Comparison of ENCODE assay signal across 18 mouse cellular contexts in genomic region chr5:134720058-134720457, GRCm38 (mm10). TPM values are rescaled to one million over a fixed set of nuclear protein-coding genes. Genes with fewer than 3 reads are reported as not detected.
DNase-seq lines count a peak whose midpoint lies in the region; ATAC-seq and TF ChIP-seq lines count a peak whose summit lies in the region.
"Had no signal": no experiment of that assay in that cellular context is flagged by ENCODE, and none has a peak within 500 bp of the region (broad histone marks: within the 10 kb centered on the region; RNA-seq: fewer than 3 reads in every experiment).

No protein-coding gene starts in this region.

- H3K4me3 ChIP-seq in limb, embryonic 13.5 days = no peak overlapping the region
- no peak overlapping the region for H3K4me3 ChIP-seq in limb, embryonic 10.5 days
- no peak overlapping the region for H3K4me3 ChIP-seq in embryonic facial prominence, embryonic 15.5 days (replicated peaks)
- no peak overlapping the region for H3K4me3 ChIP-seq in stomach, postnatal 0 days (ENCODE audit: low read depth, low read length)
- H3K4me3 ChIP-seq: forebrain, embryonic 13.5 days; heart, embryonic 12.5 days; hindbrain, embryonic 12.5 days; intestine, embryonic 15.5 days had no signal

- H3K36me3 ChIP-seq in limb, embryonic 13.5 days = peaks cover 21% of the 10 kb centered on the region
- no peaks in the 10 kb centered on the region for H3K36me3 ChIP-seq in limb, embryonic 10.5 days
- peaks cover 62% of the 10 kb centered on the region for H3K36me3 ChIP-seq in embryonic facial prominence, embryonic 15.5 days
- H3K36me3 ChIP-seq in stomach, postnatal 0 days (ENCODE audit: control insufficient read depth, insufficient read depth, low read length) = peaks cover 5% of the 10 kb centered on the region; the same call in 1 of the 2 replicates
- H3K36me3 ChIP-seq: hindbrain, embryonic 12.5 days; intestine, embryonic 15.5 days had no signal

- no peak for DNase-seq in limb, embryonic 10.5 days (ENCODE audit: low spot score)
- DNase-seq in NIH3T3 (ENCODE audit: low read depth) = peak; percentile 49
- DNase-seq in stomach, postnatal 0 days (ENCODE audit: low spot score) = no peak
- no peak for DNase-seq in yolk sac, embryonic 10.5 days (ENCODE audit: low spot score)
- DNase-seq in adrenal gland, adult 8-10 months = no peak
- DNase-seq: adrenal gland, postnatal 25 days; cerebellum, adult 2 months; cerebellum, postnatal 10 days; forebrain, postnatal 0 days; gastrocnemius, postnatal 14 days; heart, postnatal 36 days had no signal

- H3K4me1 ChIP-seq in limb, embryonic 13.5 days = peaks cover 15% of the 10 kb centered on the region
- H3K4me1 ChIP-seq in limb, embryonic 10.5 days = no peaks in the 10 kb centered on the region
- H3K4me1 ChIP-seq in embryonic facial prominence, embryonic 15.5 days = peaks cover 13% of the 10 kb centered on the region; the same call in 1 of the 2 replicates
- H3K4me1 ChIP-seq in stomach, postnatal 0 days (replicated peaks; ENCODE audit: control insufficient read depth, insufficient read depth) = no peaks in the 10 kb centered on the region
- H3K4me1 ChIP-seq: forebrain, embryonic 13.5 days; hindbrain, embryonic 12.5 days; intestine, embryonic 15.5 days had no signal

- 36% methylated on average over 4 of the region's 4 CpGs for WGBS in limb, embryonic 13.5 days
- WGBS in limb, embryonic 10.5 days = 68% methylated on average over 4 of the region's 4 CpGs
- WGBS in embryonic facial prominence, embryonic 15.5 days = 21% methylated on average over 4 of the region's 4 CpGs
- WGBS in stomach, postnatal 0 days = 34% methylated on average over 4 of the region's 4 CpGs

- H3K9ac ChIP-seq in limb, embryonic 13.5 days = peak overlapping the region; percentile 19; the same call in 1 of the 2 replicates
- H3K9ac ChIP-seq in embryonic facial prominence, embryonic 15.5 days = no peak overlapping the region
- no peak overlapping the region for H3K9ac ChIP-seq in stomach, postnatal 0 days (ENCODE audit: low read length)
- H3K9ac ChIP-seq: forebrain, embryonic 13.5 days; forebrain, postnatal 0 days; heart, embryonic 12.5 days; hindbrain, embryonic 12.5 days; intestine, embryonic 15.5 days had no signal

- TF ChIP-seq CTCF in stomach, postnatal 0 days (IDR thresholded peaks at IDR 0.05; ENCODE audit: low read depth) = no peak

- H3K4me2 ChIP-seq in limb, embryonic 13.5 days (replicated peaks) = no peak overlapping the region
- H3K4me2 ChIP-seq in embryonic facial prominence, embryonic 15.5 days (replicated peaks) = no peak overlapping the region
- no peak overlapping the region for H3K4me2 ChIP-seq in stomach, postnatal 0 days (replicated peaks; ENCODE audit: low read depth)
- H3K4me2 ChIP-seq: forebrain, embryonic 13.5 days; heart, embryonic 12.5 days; hindbrain, embryonic 12.5 days; intestine, embryonic 15.5 days had no signal

- peaks cover 16% of the 10 kb centered on the region for H3K27me3 ChIP-seq in limb, embryonic 13.5 days
- H3K27me3 ChIP-seq in limb, embryonic 10.5 days (ENCODE audit: low read depth, poor library complexity, severe bottlenecking) = no peaks in the 10 kb centered on the region
- no peaks in the 10 kb centered on the region for H3K27me3 ChIP-seq in embryonic facial prominence, embryonic 15.5 days
- H3K27me3 ChIP-seq in stomach, postnatal 0 days (ENCODE audit: control insufficient read depth, insufficient read depth, low read length) = no peaks in the 10 kb centered on the region
- H3K27me3 ChIP-seq: forebrain, embryonic 13.5 days; hindbrain, embryonic 12.5 days; intestine, embryonic 15.5 days had no signal

- H3K9me3 ChIP-seq in limb, embryonic 13.5 days = no peaks in the 10 kb centered on the region
- H3K9me3 ChIP-seq in limb, embryonic 10.5 days (replicated peaks) = no peaks in the 10 kb centered on the region
- H3K9me3 ChIP-seq in embryonic facial prominence, embryonic 15.5 days (replicated peaks) = no peaks in the 10 kb centered on the region
- no peaks in the 10 kb centered on the region for H3K9me3 ChIP-seq in stomach, postnatal 0 days (ENCODE audit: control insufficient read depth, low read length)
- H3K9me3 ChIP-seq: forebrain, embryonic 13.5 days; heart, embryonic 12.5 days; hindbrain, embryonic 12.5 days; intestine, embryonic 15.5 days had no signal

- no peak for TF ChIP-seq EP300 in stomach, postnatal 0 days (optimal IDR thresholded peaks at IDR 0.05)

- ATAC-seq in limb, embryonic 13.5 days (ENCODE audit: low FRiP score, low read depth) = peak; percentile 48; the same call in 1 of the 2 replicates
- peak; percentile 52; the same call in 1 of the 2 replicates for ATAC-seq in embryonic facial prominence, embryonic 15.5 days (ENCODE audit: insufficient number of reproducible peaks, low FRiP score, low TSS enrichment, low read depth)
- peak; percentile 27; the same call in 1 of the 2 replicates for ATAC-seq in stomach, postnatal 0 days (ENCODE audit: low FRiP score, low TSS enrichment)
- ATAC-seq: forebrain, embryonic 13.5 days; forebrain, postnatal 0 days; hindbrain, embryonic 16.5 days; intestine, embryonic 15.5 days had no signal

- H3K27ac ChIP-seq in limb, embryonic 13.5 days = peak overlapping the region; percentile 52; the same call in 1 of the 2 replicates
- H3K27ac ChIP-seq in limb, embryonic 10.5 days = no peak overlapping the region
- peak overlapping the region; percentile 44; the same call in 1 of the 2 replicates for H3K27ac ChIP-seq in embryonic facial prominence, embryonic 15.5 days (replicated peaks)
- no peak overlapping the region for H3K27ac ChIP-seq in stomach, postnatal 0 days (replicated peaks)
- H3K27ac ChIP-seq: forebrain, embryonic 13.5 days; hindbrain, embryonic 12.5 days; intestine, embryonic 15.5 days had no signal

RNA-seq across cellular contexts. Expression of gene Eln, which starts 27.1 kb away (rescaled TPM):
- polyA plus RNA-seq in limb, embryonic 13.5 days (2015; fragmentation: Nextera tagmentation; extraction: Ambion mirVana) = 49.7 and 53.8 TPM in 2 replicates
- polyA plus RNA-seq in limb, embryonic 10.5 days (2016; fragmentation: Nextera tagmentation; extraction: Ambion mirVana) = 1.0 and 4.2 TPM in 2 replicates
- polyA plus RNA-seq in embryonic facial prominence, embryonic 15.5 days (2015; fragmentation: Nextera tagmentation; extraction: Ambion mirVana) = 289 and 312 TPM in 2 replicates
- 254 and 340 TPM in 2 replicates for polyA plus RNA-seq in stomach, postnatal 0 days (2015; fragmentation: Nextera tagmentation; extraction: Ambion mirVana)
- 10 to 100 TPM in 2 of 4 experiments, 1 to 10 TPM in 2; 6.8 to 12.7 (median 9.7) TPM for total RNA-seq in adrenal gland, adult 8-10 months (2022)

RNA-seq across cellular contexts. Expression of gene Limk1, which starts 31.7 kb away (rescaled TPM):
- 8.4 and 9.0 TPM in 2 replicates for polyA plus RNA-seq in limb, embryonic 13.5 days (2015; fragmentation: Nextera tagmentation; extraction: Ambion mirVana)
- polyA plus RNA-seq in limb, embryonic 10.5 days (2016; fragmentation: Nextera tagmentation; extraction: Ambion mirVana) = 4.4 and 5.3 TPM in 2 replicates
- polyA plus RNA-seq in embryonic facial prominence, embryonic 15.5 days (2015; fragmentation: Nextera tagmentation; extraction: Ambion mirVana) = 7.8 and 9.0 TPM in 2 replicates
- 1.9 and 2.2 TPM in 2 replicates for polyA plus RNA-seq in stomach, postnatal 0 days (2015; fragmentation: Nextera tagmentation; extraction: Ambion mirVana)
- 10 to 100 TPM; 22.4 to 25.4 (median 23.7) TPM for total RNA-seq in adrenal gland, adult 8-10 months (2022)

Comparison
In these comparisons a context has a peak if more than half of its experiments do, and no peak if none do; other contexts are left out.
1. H3K27ac ChIP-seq: peak in limb, embryonic 13.5 days (single experiment) and embryonic facial prominence, embryonic 15.5 days (single experiment); none in limb, embryonic 10.5 days (single experiment) and stomach, postnatal 0 days (single experiment).
2. Peak in every context shown above with its lines, with median percentiles within 50 percentile points of each other: ATAC-seq.